Mouse (Mus musculus): ENCODE data around the gene Zc3h12a. TPM values are rescaled to one million over a fixed set of nuclear protein-coding genes. Genes with fewer than 3 reads are reported as not detected.

Zc3h12a gene
- polyA plus RNA-seq, 1 experiment from 2014 or later = 0.31 TPM

DNA sequence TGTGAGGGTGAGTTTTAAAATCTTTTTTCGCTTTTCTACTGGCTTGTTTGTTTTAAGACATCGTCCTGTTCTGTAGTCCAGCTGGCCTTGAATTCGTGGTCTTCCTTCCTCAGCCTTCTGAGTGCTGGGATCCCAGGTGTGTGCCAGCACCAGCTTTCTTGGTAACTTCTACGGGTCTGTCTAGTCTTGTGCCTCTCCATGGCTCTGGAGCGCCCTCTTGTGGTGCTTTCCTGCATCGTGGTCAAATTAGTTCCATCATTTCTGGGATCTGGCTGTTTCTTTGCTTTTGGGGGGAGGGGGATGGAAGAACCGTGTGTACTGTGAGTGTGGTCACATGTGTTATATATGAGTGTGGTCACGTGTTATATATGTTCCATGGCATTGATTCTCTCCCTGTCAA is 28.2 kb downstream of the Zc3h12a start:
- Histone ChIP-seq H3K36me3 (replicated peaks; ENCODE audit: control insufficient read depth, insufficient read depth, low read depth, low read length) (peaks cover 3% of the 10 kb centered on the region), H3K27me3 (ENCODE audit: control insufficient read depth, insufficient read depth, low read length) (no peaks in the 10 kb centered on the region), H3K4me1 (ENCODE audit: control insufficient read depth, insufficient read depth, low read length) (no peaks in the 10 kb centered on the region), H3K4me3 (ENCODE audit: low read depth, low read length) (no peak overlapping the region), H3K4me2 (ENCODE audit: low read depth, low read length) (no peak overlapping the region), H3K27ac (replicated peaks; ENCODE audit: low read depth, low read length) (no peak overlapping the region), H3K9me3 (replicated peaks; ENCODE audit: control insufficient read depth, low read length) (no peaks in the 10 kb centered on the region), H3K9ac (replicated peaks; ENCODE audit: low read length) (no peak overlapping the region)
- DNase-seq (ENCODE audit: low spot score) = peak; percentile 91
- 10% methylated on average over 8 of the region's 8 CpGs for WGBS
- peak; percentile 69; the same call in 1 of the 2 replicates for ATAC-seq (replicated peaks; ENCODE audit: insufficient number of reproducible peaks, low FRiP score, low TSS enrichment, low read depth)

DNA sequence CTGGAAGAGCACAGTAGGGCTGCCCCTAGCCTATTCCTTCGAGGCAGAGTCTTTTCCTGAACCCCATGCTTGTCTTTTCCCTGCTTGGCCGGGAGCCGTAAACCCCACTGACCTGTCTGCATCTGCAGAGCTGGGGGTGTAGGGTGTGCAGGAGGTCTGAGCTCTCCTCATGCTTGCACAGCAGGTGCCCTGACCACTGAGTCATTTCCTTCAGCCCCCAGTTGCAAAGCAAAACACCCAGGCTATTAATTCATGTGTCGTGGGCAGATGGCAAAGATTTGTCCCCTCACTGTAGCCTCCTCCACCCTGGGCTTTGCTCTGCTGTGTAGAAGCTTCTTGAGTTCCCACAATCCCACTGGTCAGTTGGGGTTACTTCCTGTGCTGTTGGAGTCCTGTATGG is 30.2 kb downstream of the Zc3h12a start:
- Histone ChIP-seq H3K27ac (replicated peaks; ENCODE audit: low read depth, low read length) (no peak overlapping the region), H3K9me3 (replicated peaks; ENCODE audit: control insufficient read depth, low read length) (no peaks in the 10 kb centered on the region), H3K36me3 (replicated peaks; ENCODE audit: control insufficient read depth, insufficient read depth, low read depth, low read length) (no peaks in the 10 kb centered on the region), H3K4me1 (ENCODE audit: control insufficient read depth, insufficient read depth, low read length) (no peaks in the 10 kb centered on the region), H3K4me3 (ENCODE audit: low read depth, low read length) (no peak overlapping the region), H3K4me2 (ENCODE audit: low read depth, low read length) (no peak overlapping the region), H3K27me3 (ENCODE audit: control insufficient read depth, insufficient read depth, low read length) (no peaks in the 10 kb centered on the region), H3K9ac (replicated peaks; ENCODE audit: low read length) (no peak overlapping the region)
- DNase-seq (ENCODE audit: low spot score) (no peak), ATAC-seq (replicated peaks; ENCODE audit: insufficient number of reproducible peaks, low FRiP score, low TSS enrichment, low read depth) (no peak)
- 78% methylated on average over 4 of the region's 4 CpGs for WGBS

DNA sequence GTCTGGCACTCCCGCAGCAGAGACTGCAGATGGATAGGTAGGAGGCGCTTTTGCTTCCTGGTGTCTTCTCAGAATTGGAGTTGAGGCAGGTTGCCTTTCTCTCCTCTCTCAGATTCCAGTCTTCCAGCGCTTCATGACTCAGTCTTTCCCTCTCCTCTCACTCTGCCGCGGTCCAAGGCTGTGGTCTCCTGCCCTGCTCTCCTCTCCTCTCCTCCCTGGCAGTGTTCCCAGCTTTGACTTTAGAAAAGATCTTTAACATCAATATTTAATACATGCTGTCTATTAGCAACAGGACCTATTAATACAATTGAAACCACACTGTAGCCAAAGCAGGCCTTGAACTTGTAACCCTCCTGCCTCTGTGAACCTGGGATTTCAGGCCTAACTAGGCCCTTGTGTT is 31.6 kb downstream of the Zc3h12a start:
- DNase-seq (ENCODE audit: low spot score) (no peak), ATAC-seq (replicated peaks; ENCODE audit: insufficient number of reproducible peaks, low FRiP score, low TSS enrichment, low read depth) (no peak)
- Histone ChIP-seq H3K27ac (replicated peaks; ENCODE audit: low read depth, low read length) (no peak overlapping the region), H3K4me1 (ENCODE audit: control insufficient read depth, insufficient read depth, low read length) (no peaks in the 10 kb centered on the region), H3K27me3 (ENCODE audit: control insufficient read depth, insufficient read depth, low read length) (no peaks in the 10 kb centered on the region), H3K4me3 (ENCODE audit: low read depth, low read length) (no peak overlapping the region), H3K9ac (replicated peaks; ENCODE audit: low read length) (no peak overlapping the region), H3K4me2 (ENCODE audit: low read depth, low read length) (no peak overlapping the region), H3K9me3 (replicated peaks; ENCODE audit: control insufficient read depth, low read length) (no peaks in the 10 kb centered on the region), H3K36me3 (replicated peaks; ENCODE audit: control insufficient read depth, insufficient read depth, low read depth, low read length) (peaks cover 2% of the 10 kb centered on the region; the same call in 1 of the 2 replicates)
- 95% methylated on average over 5 of the region's 5 CpGs for WGBS

DNA sequence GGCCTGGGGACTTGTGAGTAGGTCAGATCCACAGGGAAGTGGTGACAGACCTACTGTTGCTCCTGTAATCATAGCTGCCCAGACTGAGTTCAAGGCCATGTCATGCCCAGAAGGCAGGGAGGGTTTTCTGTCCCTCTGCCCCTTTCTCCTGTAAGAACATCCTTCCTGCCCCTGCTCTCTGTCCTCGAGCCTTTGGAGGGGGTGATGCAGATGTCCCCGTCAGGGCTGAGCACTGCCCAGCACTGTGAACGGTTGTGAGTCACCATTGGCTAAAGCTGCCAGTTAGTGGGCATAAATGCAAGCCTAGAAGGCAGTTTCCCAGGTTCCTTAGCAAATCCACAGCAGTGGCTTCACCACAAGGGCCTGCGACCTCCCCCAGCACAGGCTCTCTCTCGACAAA is 34.6 kb downstream of the Zc3h12a start:
- Histone ChIP-seq H3K4me1 (ENCODE audit: control insufficient read depth, insufficient read depth, low read length) (no peaks in the 10 kb centered on the region), H3K9me3 (replicated peaks; ENCODE audit: control insufficient read depth, low read length) (no peaks in the 10 kb centered on the region), H3K27ac (replicated peaks; ENCODE audit: low read depth, low read length) (no peak overlapping the region), H3K4me3 (ENCODE audit: low read depth, low read length) (no peak overlapping the region), H3K36me3 (replicated peaks; ENCODE audit: control insufficient read depth, insufficient read depth, low read depth, low read length) (peaks cover 8% of the 10 kb centered on the region), H3K9ac (replicated peaks; ENCODE audit: low read length) (no peak overlapping the region), H3K4me2 (ENCODE audit: low read depth, low read length) (no peak overlapping the region), H3K27me3 (ENCODE audit: control insufficient read depth, insufficient read depth, low read length) (no peaks in the 10 kb centered on the region)
- DNase-seq (ENCODE audit: low spot score) = no peak
- no peak for ATAC-seq (replicated peaks; ENCODE audit: insufficient number of reproducible peaks, low FRiP score, low TSS enrichment, low read depth)
- 93% methylated on average over 5 of the region's 5 CpGs for WGBS

DNA sequence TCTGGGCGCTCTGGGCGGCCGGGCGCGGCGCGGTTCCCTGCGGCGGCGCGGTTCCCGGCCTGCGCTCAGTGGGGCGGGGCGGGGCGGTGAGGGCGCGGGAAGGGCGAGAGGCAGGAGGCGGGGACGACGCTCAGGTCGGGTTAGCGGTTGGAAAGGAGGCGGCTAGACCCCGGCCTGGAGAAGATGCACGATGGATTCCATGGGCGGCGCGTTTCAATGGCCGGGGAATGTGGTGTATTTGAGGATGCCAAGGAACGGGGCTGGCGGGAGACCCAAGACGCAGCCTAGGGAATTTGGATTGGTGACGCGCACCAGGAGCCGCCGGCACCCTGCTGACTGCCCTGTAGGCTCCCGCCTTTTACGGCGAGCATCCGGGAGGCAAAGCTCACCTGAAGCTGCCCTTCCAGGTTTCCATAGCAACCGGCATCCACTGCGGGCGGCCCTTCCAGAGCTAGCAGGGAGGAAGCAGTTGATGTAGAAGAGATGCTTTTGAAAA is 42.2 kb downstream of the Zc3h12a start:
- Histone ChIP-seq H3K4me2 (ENCODE audit: low read depth, low read length) (peak overlapping the region; percentile 56), H3K4me3 (ENCODE audit: low read depth, low read length) (peak overlapping the region; percentile 82), H3K27me3 (ENCODE audit: control insufficient read depth, insufficient read depth, low read length) (no peaks in the 10 kb centered on the region), H3K4me1 (ENCODE audit: control insufficient read depth, insufficient read depth, low read length) (no peaks in the 10 kb centered on the region; the same call in 1 of the 2 replicates), H3K27ac (replicated peaks; ENCODE audit: low read depth, low read length) (peak overlapping the region; percentile 92), H3K9me3 (replicated peaks; ENCODE audit: control insufficient read depth, low read length) (no peaks in the 10 kb centered on the region), H3K9ac (replicated peaks; ENCODE audit: low read length) (peak overlapping the region; percentile 96), H3K36me3 (replicated peaks; ENCODE audit: control insufficient read depth, insufficient read depth, low read depth, low read length) (peaks cover 2% of the 10 kb centered on the region; the same call in 1 of the 2 replicates)
- DNase-seq (ENCODE audit: low spot score) (peak; percentile 78), ATAC-seq (replicated peaks; ENCODE audit: insufficient number of reproducible peaks, low FRiP score, low TSS enrichment, low read depth) (peak; percentile 85)
- WGBS = under 1% methylated on average over 44 of the region's 45 CpGs

DNA sequence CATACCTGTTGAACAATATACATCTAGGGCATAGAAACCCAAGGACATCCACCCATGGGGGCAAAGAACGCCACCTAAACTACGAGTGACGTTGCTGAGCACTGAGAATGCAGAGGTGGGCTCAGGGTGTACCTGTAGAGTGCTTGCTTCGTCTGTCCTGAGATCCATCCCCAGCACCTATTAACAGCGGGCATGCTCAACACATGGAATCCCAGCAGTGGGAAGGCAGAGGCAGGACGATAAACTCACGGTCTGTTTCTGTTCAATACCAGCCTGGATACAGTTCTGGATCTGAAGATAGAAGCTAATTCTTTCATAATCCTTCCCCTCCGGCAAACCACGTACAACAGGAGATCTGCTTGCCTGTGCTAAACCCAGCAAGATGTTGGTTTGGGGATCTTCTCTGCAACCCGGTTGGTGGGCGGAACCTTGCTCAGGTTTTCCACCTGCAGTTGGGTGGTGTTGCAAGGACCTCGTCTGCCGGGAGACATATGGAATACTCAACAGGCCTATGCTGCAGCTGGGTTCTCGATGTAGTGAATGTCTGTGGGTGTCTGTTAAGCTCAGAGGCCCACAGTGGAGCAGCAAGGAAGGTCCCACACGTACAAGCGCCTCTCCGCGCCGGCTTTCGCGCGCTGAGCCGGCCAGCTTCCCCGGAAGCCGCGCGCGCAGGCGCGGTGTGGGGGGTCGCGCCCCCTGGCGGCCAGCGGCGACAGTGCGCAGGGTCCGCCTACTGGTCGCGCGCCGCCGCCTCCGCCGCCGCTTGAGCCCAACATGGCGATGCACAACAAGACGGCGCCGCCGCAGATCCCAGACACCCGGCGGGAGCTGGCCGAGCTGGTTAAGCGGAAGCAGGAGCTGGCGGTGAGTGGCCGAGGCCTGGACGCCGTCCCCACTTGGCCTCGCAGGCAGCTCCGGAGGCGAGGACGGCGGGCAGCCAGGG is 43.0 kb downstream of the Zc3h12a start, which contains the start of gene Meaf6:
TSS of gene Meaf6 (plus strand) at position 732 of the 943 bp plus-strand sequence.
- Histone ChIP-seq H3K27me3 (ENCODE audit: control insufficient read depth, insufficient read depth, low read length) (no peaks in the 10 kb centered on the region), H3K4me1 (ENCODE audit: control insufficient read depth, insufficient read depth, low read length) (no peaks in the 10 kb centered on the region; the same call in 1 of the 2 replicates), H3K36me3 (replicated peaks; ENCODE audit: control insufficient read depth, insufficient read depth, low read depth, low read length) (no peaks in the 10 kb centered on the region; the same call in 1 of the 2 replicates), H3K9ac (replicated peaks; ENCODE audit: low read length) (peak within 1 kb of the TSS; percentile 96), H3K27ac (replicated peaks; ENCODE audit: low read depth, low read length) (peak within 1 kb of the TSS; percentile 92), H3K9me3 (replicated peaks; ENCODE audit: control insufficient read depth, low read length) (no peaks in the 10 kb centered on the region), H3K4me2 (ENCODE audit: low read depth, low read length) (peak within 1 kb of the TSS; percentile 56), H3K4me3 (ENCODE audit: low read depth, low read length) (peak within 1 kb of the TSS; percentile 82)
- ATAC-seq (replicated peaks; ENCODE audit: insufficient number of reproducible peaks, low FRiP score, low TSS enrichment, low read depth) (peak; percentile 84), DNase-seq (ENCODE audit: low spot score) (peak; percentile 90)
- 1% methylated on average over 63 of the region's 63 CpGs for WGBS

DNA sequence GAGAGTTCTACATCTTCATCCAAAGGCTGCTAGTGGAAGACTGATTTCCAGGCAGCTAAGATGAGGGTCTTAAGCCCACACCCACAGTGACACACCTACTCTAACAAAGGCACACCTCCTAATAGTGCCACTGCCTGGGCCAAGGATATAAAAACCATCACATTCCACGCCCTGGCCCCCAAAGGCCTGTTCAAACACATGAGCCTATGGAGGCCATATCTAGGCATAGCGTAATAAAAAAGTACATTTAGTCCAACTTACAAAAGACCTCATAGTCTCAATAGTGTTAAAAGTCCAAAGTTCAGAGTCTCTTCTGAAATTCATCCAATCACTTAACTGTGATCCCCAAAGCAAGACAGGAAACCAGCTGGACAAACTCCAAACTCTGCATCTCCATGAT is 48.9 kb downstream of the Zc3h12a start:
- no peak overlapping the region for H3K9ac ChIP-seq (replicated peaks; ENCODE audit: low read length)
- H3K4me3 ChIP-seq (ENCODE audit: low read depth, low read length) = no peak overlapping the region
- no peaks in the 10 kb centered on the region for H3K4me1 ChIP-seq (ENCODE audit: control insufficient read depth, insufficient read depth, low read length)
- H3K9me3 ChIP-seq (replicated peaks; ENCODE audit: control insufficient read depth, low read length) = no peaks in the 10 kb centered on the region
- WGBS = 94% methylated on average over 2 of the region's 2 CpGs
- DNase-seq (ENCODE audit: low spot score) = no peak
- no peak overlapping the region for H3K27ac ChIP-seq (replicated peaks; ENCODE audit: low read depth, low read length)
- no peak overlapping the region for H3K4me2 ChIP-seq (ENCODE audit: low read depth, low read length)
- H3K36me3 ChIP-seq (replicated peaks; ENCODE audit: control insufficient read depth, insufficient read depth, low read depth, low read length) = no peaks in the 10 kb centered on the region; the same call in none of the 2 replicates
- H3K27me3 ChIP-seq (ENCODE audit: control insufficient read depth, insufficient read depth, low read length) = no peaks in the 10 kb centered on the region
- ATAC-seq (replicated peaks; ENCODE audit: insufficient number of reproducible peaks, low FRiP score, low TSS enrichment, low read depth) = no peak

DNA sequence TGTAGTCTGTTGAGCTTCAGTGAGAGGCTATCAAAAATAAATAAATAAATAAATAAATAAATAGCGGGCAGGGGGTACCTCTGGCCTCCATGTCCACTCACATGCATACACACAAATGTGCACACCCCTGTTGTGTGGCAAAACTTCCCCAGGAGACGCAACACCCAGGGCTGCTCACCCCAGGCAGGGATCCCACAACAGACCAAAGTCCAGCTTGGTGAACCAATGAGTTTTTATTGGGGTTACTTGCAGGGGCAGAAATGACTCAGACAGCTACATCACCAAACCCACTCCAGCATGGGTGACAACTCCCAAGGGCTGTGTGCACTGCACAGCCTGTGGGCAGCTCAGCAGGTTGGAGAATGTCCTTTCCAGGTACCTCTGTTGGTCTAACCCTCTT is 49.9 kb downstream of the Zc3h12a start:
- Histone ChIP-seq H3K4me1 (ENCODE audit: control insufficient read depth, insufficient read depth, low read length) (no peaks in the 10 kb centered on the region), H3K9ac (replicated peaks; ENCODE audit: low read length) (no peak overlapping the region), H3K27ac (replicated peaks; ENCODE audit: low read depth, low read length) (no peak overlapping the region), H3K4me2 (ENCODE audit: low read depth, low read length) (no peak overlapping the region), H3K27me3 (ENCODE audit: control insufficient read depth, insufficient read depth, low read length) (no peaks in the 10 kb centered on the region), H3K9me3 (replicated peaks; ENCODE audit: control insufficient read depth, low read length) (no peaks in the 10 kb centered on the region), H3K36me3 (replicated peaks; ENCODE audit: control insufficient read depth, insufficient read depth, low read depth, low read length) (peaks cover 2% of the 10 kb centered on the region), H3K4me3 (ENCODE audit: low read depth, low read length) (no peak overlapping the region)
- DNase-seq (ENCODE audit: low spot score) = no peak
- WGBS = 92% methylated on average over 2 of the region's 2 CpGs
- ATAC-seq (replicated peaks; ENCODE audit: insufficient number of reproducible peaks, low FRiP score, low TSS enrichment, low read depth) = no peak

Measured in embryonic facial prominence, embryonic 11.5 days (tissue).